Mouse (Mus musculus) cerebellum, postnatal 10 days (tissue): ENCODE data around the gene Dctn2.

ENCODE experiments used
- DNase-seq, 2 experiments: peaks; one replicate each; pipeline ENCODE4 v3.0.0; 2021; ENCODE audit warnings: mixed read lengths in 2 of 2

Gene Dctn2

GRCm38 (mm10) chr10:127318009-127318408 is 51.8 kb downstream of the Dctn2 start:
- no peak for DNase-seq

- no peak for DNase-seq
Measured at GRCm38 (mm10) chr10:127319969-127320368, 53.8 kb downstream of the Dctn2 start.

- no peak for DNase-seq
Measured at GRCm38 (mm10) chr10:127321621-127322020, 55.5 kb downstream of the Dctn2 start, which contains the start of gene Arhgap9. Gene Arhgap9, plus strand, starts transcription at chr10:127321964.

- DNase-seq, result no peak
Measured at GRCm38 (mm10) chr10:127322178-127322577, 56.0 kb downstream of the Dctn2 start.

GRCm38 (mm10) chr10:127322669-127323068 is 56.5 kb downstream of the Dctn2 start:
- DNase-seq, result no peak

GRCm38 (mm10) chr10:127323131-127323855 is 57.1 kb downstream of the Dctn2 start:
- DNase-seq, result no peak

GRCm38 (mm10) chr10:127324495-127324894 is 58.3 kb downstream of the Dctn2 start:
- DNase-seq, result peak; percentile 58 to 62

GRCm38 (mm10) chr10:127325454-127326016 is 59.4 kb downstream of the Dctn2 start:
- DNase-seq, result no peak

GRCm38 (mm10) chr10:127326017-127326801 is 60.0 kb downstream of the Dctn2 start:
- peak; percentile 45 to 53 for DNase-seq

GRCm38 (mm10) chr10:127326828-127327227 is 60.7 kb downstream of the Dctn2 start:
- peak in 1 of 2 experiments; percentile 43 for DNase-seq

- DNase-seq, result peak; percentile 72 to 77
Measured at GRCm38 (mm10) chr10:127327461-127328145, 61.4 kb downstream of the Dctn2 start.

- DNase-seq, result no peak
Measured at GRCm38 (mm10) chr10:127330212-127330611, 64.0 kb downstream of the Dctn2 start.
